Mouse (Mus musculus) forebrain, embryonic 16.5 days (tissue): ENCODE results near the gene Myh15. TPM values are rescaled to one million over a fixed set of nuclear protein-coding genes. Genes with fewer than 3 reads are reported as not detected.

Source experiments
- ATAC-seq: fragments of 200-750 bp; cut with Nextera tagmentation; 2 replicates; pipeline ENCODE4 v1.8.0; 2017; ENCODE audit warnings: mild to moderate bottlenecking, moderate library complexity
- H3K27ac ChIP-seq: fragments of 300-500 bp; sonication (generic); 2 replicates; pipeline ENCODE4 v1.5.1; 2014; ENCODE audit warnings: low read length, control low read depth
- H3K27me3 ChIP-seq: fragments of 300-500 bp; sonication (generic); replicated peaks from 2 replicates; pipeline ENCODE4 v1.6.1; 2014; ENCODE audit warnings: low read length; ENCODE audit not compliant: control insufficient read depth, insufficient read depth
- H3K36me3 ChIP-seq: fragments of 300-500 bp; sonication (generic); 2 replicates; pipeline ENCODE4 v1.6.1; 2014; ENCODE audit not compliant: control insufficient read depth, insufficient read depth
- H3K4me1 ChIP-seq: fragments of 300-500 bp; sonication (generic); replicated peaks from 2 replicates; pipeline ENCODE4 v1.6.1; 2014; ENCODE audit warnings: low read length; ENCODE audit not compliant: control insufficient read depth, insufficient read depth
- H3K4me2 ChIP-seq: fragments of 300-500 bp; sonication (generic); 2 replicates; pipeline ENCODE4 v1.6.1; 2014; ENCODE audit warnings: mild to moderate bottlenecking, low read length, control low read depth
- H3K4me3 ChIP-seq: fragments of 300-500 bp; sonication (generic); replicated peaks from 2 replicates; pipeline ENCODE4 v1.5.1; 2014; ENCODE audit warnings: mild to moderate bottlenecking, low read length, control low read depth
- H3K9ac ChIP-seq: fragments of 300-500 bp; sonication (generic); replicated peaks from 2 replicates; pipeline ENCODE4 v1.6.1; 2014; ENCODE audit warnings: low read depth, low read length, control low read depth
- H3K9me3 ChIP-seq: fragments of 300-500 bp; sonication (generic); 2 replicates; pipeline ENCODE4 v1.6.1; 2016; ENCODE audit warnings: low read length; ENCODE audit not compliant: control insufficient read depth
- whole genome bisulfite sequencing: fragments of 180-500 bp; shearing (Covaris S2); extraction: QIAGEN DNeasy Blood & Tissue Kit; methylation state at CpG from one replicate; pipeline ENCODE4 v1.1.7; 2014; 5-methylcytosine and 5-hydroxymethylcytosine counted together
- polyA plus RNA-seq: library from polyadenylated mRNA; unstranded; fragments of >200 nt; fragmentation: Nextera tagmentation; extraction: Ambion mirVana; gene quantifications from 2 replicates; pipeline ENCODE4 v1.2.1, GENCODE M21; 2015

Gene Myh15
- 0.05 and 0.09 TPM in 2 replicates for polyA plus RNA-seq

- Histone ChIP-seq H3K9ac (no peak within 1 kb of the TSS), H3K27ac (no peak within 1 kb of the TSS), H3K4me2 (no peak within 1 kb of the TSS), H3K27me3 (no peaks in the 10 kb centered on the region), H3K4me1 (no peaks in the 10 kb centered on the region), H3K4me3 (no peak within 1 kb of the TSS), H3K36me3 (no peaks in the 10 kb centered on the region), H3K9me3 (no peaks in the 10 kb centered on the region)
- WGBS, result 97% methylated on average over 1 of the region's 1 CpGs
- ATAC-seq, result no peak
Measured at GRCm38 (mm10) chr16:49057186-49057585, at the start of gene Myh15. Gene Myh15 (plus strand): TSS chr16:49057486.

- Histone ChIP-seq H3K4me3 (no peak overlapping the region), H3K27me3 (no peaks in the 10 kb centered on the region), H3K9ac (no peak overlapping the region), H3K27ac (no peak overlapping the region), H3K4me1 (no peaks in the 10 kb centered on the region), H3K9me3 (no peaks in the 10 kb centered on the region), H3K36me3 (no peaks in the 10 kb centered on the region; the same call in 1 of the 2 replicates), H3K4me2 (no peak overlapping the region)
- ATAC-seq, result no peak
- WGBS, result 33% methylated on average over 5 of the region's 5 CpGs
Measured at GRCm38 (mm10) chr16:49016620-49017332, 40.5 kb upstream of the Myh15 start.

- ATAC-seq, result no peak
- 28% methylated on average over 4 of the region's 4 CpGs for WGBS
- no peak overlapping the region for H3K9ac ChIP-seq
Measured at GRCm38 (mm10) chr16:49035852-49036251, 21.4 kb upstream of the Myh15 start.

GRCm38 (mm10) chr16:49037771-49038170 lies 19.5 kb upstream of the Myh15 start:
- no peaks in the 10 kb centered on the region for H3K36me3 ChIP-seq
- no peaks in the 10 kb centered on the region for H3K9me3 ChIP-seq
- ATAC-seq, result no peak
- H3K4me1 ChIP-seq, result no peaks in the 10 kb centered on the region
- no peaks in the 10 kb centered on the region for H3K27me3 ChIP-seq
- H3K4me3 ChIP-seq, result no peak overlapping the region
- H3K9ac ChIP-seq, result no peak overlapping the region
- H3K4me2 ChIP-seq, result no peak overlapping the region
- no peak overlapping the region for H3K27ac ChIP-seq
- 80% methylated on average over 4 of the region's 4 CpGs for WGBS

More at GRCm38 (mm10) chr16:49035852-49036251, 21.4 kb upstream of the Myh15 start:
- no peaks in the 10 kb centered on the region for H3K4me1 ChIP-seq
- H3K9me3 ChIP-seq, result no peaks in the 10 kb centered on the region
- no peak overlapping the region for H3K27ac ChIP-seq
- H3K36me3 ChIP-seq, result no peaks in the 10 kb centered on the region
- H3K4me2 ChIP-seq, result no peak overlapping the region
- H3K4me3 ChIP-seq, result no peak overlapping the region
- H3K27me3 ChIP-seq, result no peaks in the 10 kb centered on the region

GRCm38 (mm10) chr16:49040554-49041221 lies 16.6 kb upstream of the Myh15 start:
- ATAC-seq, result no peak
- Histone ChIP-seq H3K4me2 (no peak overlapping the region), H3K27me3 (no peaks in the 10 kb centered on the region), H3K36me3 (no peaks in the 10 kb centered on the region), H3K4me3 (no peak overlapping the region), H3K27ac (no peak overlapping the region), H3K9me3 (no peaks in the 10 kb centered on the region), H3K4me1 (no peaks in the 10 kb centered on the region), H3K9ac (no peak overlapping the region)
- 86% methylated on average over 3 of the region's 3 CpGs for WGBS

GRCm38 (mm10) chr16:49049214-49049613 lies 8.1 kb upstream of the Myh15 start:
- H3K36me3 ChIP-seq, result no peaks in the 10 kb centered on the region
- no peak for ATAC-seq
- no peak overlapping the region for H3K27ac ChIP-seq
- H3K4me2 ChIP-seq, result no peak overlapping the region
- no peaks in the 10 kb centered on the region for H3K4me1 ChIP-seq
- no peaks in the 10 kb centered on the region for H3K27me3 ChIP-seq
- H3K9ac ChIP-seq, result no peak overlapping the region
- no peaks in the 10 kb centered on the region for H3K9me3 ChIP-seq
- no peak overlapping the region for H3K4me3 ChIP-seq

- H3K4me1 ChIP-seq, result no peaks in the 10 kb centered on the region
Measured at GRCm38 (mm10) chr16:49069256-49069963, 12.1 kb downstream of the Myh15 start.

GRCm38 (mm10) chr16:49071316-49071715 lies 14.0 kb downstream of the Myh15 start:
- Histone ChIP-seq H3K4me2 (no peak overlapping the region), H3K27ac (no peak overlapping the region), H3K9me3 (no peaks in the 10 kb centered on the region), H3K4me3 (no peak overlapping the region), H3K27me3 (no peaks in the 10 kb centered on the region), H3K4me1 (no peaks in the 10 kb centered on the region), H3K9ac (no peak overlapping the region), H3K36me3 (no peaks in the 10 kb centered on the region)
- ATAC-seq, result no peak
- WGBS, result 86% methylated on average over 3 of the region's 3 CpGs

More at GRCm38 (mm10) chr16:49069256-49069963, 12.1 kb downstream of the Myh15 start:
- H3K4me2 ChIP-seq, result no peak overlapping the region
- no peaks in the 10 kb centered on the region for H3K9me3 ChIP-seq
- no peak overlapping the region for H3K4me3 ChIP-seq
- no peaks in the 10 kb centered on the region for H3K27me3 ChIP-seq
- H3K36me3 ChIP-seq, result no peaks in the 10 kb centered on the region
- H3K27ac ChIP-seq, result no peak overlapping the region
- ATAC-seq, result no peak
- no peak overlapping the region for H3K9ac ChIP-seq
- WGBS, result 59% methylated on average over 5 of the region's 5 CpGs

GRCm38 (mm10) chr16:49128015-49128414 lies 70.7 kb downstream of the Myh15 start:
- 56% methylated on average over 1 of the region's 1 CpGs for WGBS
- Histone ChIP-seq H3K27me3 (no peaks in the 10 kb centered on the region), H3K4me3 (no peak overlapping the region), H3K4me2 (no peak overlapping the region), H3K36me3 (no peaks in the 10 kb centered on the region), H3K9ac (no peak overlapping the region), H3K9me3 (no peaks in the 10 kb centered on the region), H3K4me1 (no peaks in the 10 kb centered on the region), H3K27ac (no peak overlapping the region)
- no peak for ATAC-seq
